Mouse (Mus musculus) kidney, embryonic 16.5 days (tissue): ENCODE results near the gene Atp5h. TPM values are rescaled to one million over a fixed set of nuclear protein-coding genes. Genes with fewer than 3 reads are reported as not detected.

Source experiments
- ATAC-seq: fragments of 200-750 bp; cut with Nextera tagmentation; 2 replicates; pipeline ENCODE4 v1.8.0; 2017; ENCODE audit warnings: moderate TSS enrichment; ENCODE audit not compliant: low FRiP score, low TSS enrichment
- H3K27ac ChIP-seq: fragments of 300-500 bp; sonication (generic); 2 replicates; pipeline ENCODE4 v1.5.1; 2014; ENCODE audit warnings: low read length
- H3K27me3 ChIP-seq: fragments of 300-500 bp; sonication (generic); 2 replicates; pipeline ENCODE4 v1.6.1; 2014; ENCODE audit warnings: low read length, control low read depth, mixed read lengths; ENCODE audit not compliant: insufficient read depth
- H3K36me3 ChIP-seq: fragments of 300-500 bp; sonication (generic); 2 replicates; pipeline ENCODE4 v1.6.1; 2014; ENCODE audit warnings: low read length, control low read depth, mixed read lengths; ENCODE audit not compliant: insufficient read depth
- H3K4me1 ChIP-seq: fragments of 300-500 bp; sonication (generic); 2 replicates; pipeline ENCODE4 v1.6.1; 2014; ENCODE audit warnings: low read length, control low read depth, mixed read lengths; ENCODE audit not compliant: insufficient read depth
- H3K4me2 ChIP-seq: fragments of 300-500 bp; sonication (generic); replicated peaks from 2 replicates; pipeline ENCODE4 v1.6.1; 2014; ENCODE audit warnings: low read depth, low read length
- H3K4me3 ChIP-seq: fragments of 300-500 bp; sonication (generic); 2 replicates; pipeline ENCODE4 v1.5.1; 2014; ENCODE audit warnings: mild to moderate bottlenecking, low read length
- H3K9ac ChIP-seq: fragments of 300-500 bp; sonication (generic); replicated peaks from 2 replicates; pipeline ENCODE4 v1.6.1; 2014; ENCODE audit warnings: low read length
- H3K9me3 ChIP-seq: fragments of 300-500 bp; sonication (generic); 2 replicates; pipeline ENCODE4 v1.6.1; 2016; ENCODE audit warnings: low read length, control low read depth
- WGBS: fragments of 180-500 bp; shearing (Covaris S2); extraction: QIAGEN DNeasy Blood & Tissue Kit; methylation state at CpG from one replicate; pipeline ENCODE4 v1.1.7; 2014; 5-methylcytosine and 5-hydroxymethylcytosine counted together
- polyA plus RNA-seq: library from polyadenylated mRNA; unstranded; fragments of >200 nt; fragmentation: Nextera tagmentation; extraction: Ambion mirVana; gene quantifications from 2 replicates; pipeline ENCODE4 v1.2.1, GENCODE M21; 2015

Atp5h gene
- polyA plus RNA-seq, 1 experiment from 2014 or later, result 981 TPM

DNA sequence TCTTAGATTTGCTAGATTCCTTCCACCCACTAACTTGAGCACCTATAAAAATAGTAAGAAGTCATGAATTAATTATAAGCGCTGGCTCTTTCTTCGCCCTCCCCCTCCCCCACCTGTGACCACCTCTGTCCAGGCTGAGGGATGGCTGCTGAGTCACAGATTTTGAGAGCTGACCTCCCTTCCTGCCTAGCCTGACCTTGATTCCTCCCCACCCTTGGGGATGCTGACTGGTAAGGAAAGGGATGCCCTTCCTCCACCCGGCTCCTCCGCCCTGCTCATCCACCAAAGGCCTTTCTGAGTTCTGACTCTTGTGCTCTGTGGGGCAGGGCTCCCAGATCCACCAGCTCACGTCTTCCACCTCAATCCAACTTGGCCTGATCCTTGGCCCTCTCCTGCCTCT is 35.2 kb downstream of the Atp5h start:
- ATAC-seq, result no peak
- no peak overlapping the region for H3K4me3 ChIP-seq
- H3K9ac ChIP-seq, result peak overlapping the region; percentile 24
- H3K9me3 ChIP-seq, result no peaks in the 10 kb centered on the region
- H3K27ac ChIP-seq, result peak overlapping the region; percentile 22
- no peaks in the 10 kb centered on the region for H3K27me3 ChIP-seq
- WGBS, result 54% methylated on average over 5 of the region's 5 CpGs
- H3K4me2 ChIP-seq, result peak overlapping the region; percentile 83; the same call in 1 of the 2 replicates
- no peaks in the 10 kb centered on the region for H3K36me3 ChIP-seq
- H3K4me1 ChIP-seq, result peaks cover 36% of the 10 kb centered on the region

GRCm38 (mm10) chr11:115383701-115384474 is 35.9 kb downstream of the Atp5h start:
- H3K9me3 ChIP-seq, result no peaks in the 10 kb centered on the region
- peaks cover 36% of the 10 kb centered on the region for H3K4me1 ChIP-seq
- no peaks in the 10 kb centered on the region for H3K36me3 ChIP-seq
- no peaks in the 10 kb centered on the region for H3K27me3 ChIP-seq
- no peak for ATAC-seq
- WGBS, result 54% methylated on average over 16 of the region's 16 CpGs
- H3K4me3 ChIP-seq, result no peak overlapping the region
- no peak overlapping the region for H3K9ac ChIP-seq
- H3K4me2 ChIP-seq, result peak overlapping the region; percentile 83
- H3K27ac ChIP-seq, result peak overlapping the region; percentile 22

- no peak for ATAC-seq
- H3K9ac ChIP-seq, result peak overlapping the region; percentile 84
- WGBS, result 13% methylated on average over 5 of the region's 5 CpGs
- H3K27ac ChIP-seq, result no peak overlapping the region; the same call in 1 of the 2 replicates
- H3K4me1 ChIP-seq, result peaks cover 36% of the 10 kb centered on the region
- no peaks in the 10 kb centered on the region for H3K27me3 ChIP-seq
- H3K4me3 ChIP-seq, result peak overlapping the region; percentile 74
- H3K9me3 ChIP-seq, result no peaks in the 10 kb centered on the region
- no peaks in the 10 kb centered on the region for H3K36me3 ChIP-seq
- H3K4me2 ChIP-seq, result peak overlapping the region; percentile 83
These were observed 36.9 kb downstream of the Atp5h start for GRCm38 (mm10) chr11:115382891-115383290.

DNA sequence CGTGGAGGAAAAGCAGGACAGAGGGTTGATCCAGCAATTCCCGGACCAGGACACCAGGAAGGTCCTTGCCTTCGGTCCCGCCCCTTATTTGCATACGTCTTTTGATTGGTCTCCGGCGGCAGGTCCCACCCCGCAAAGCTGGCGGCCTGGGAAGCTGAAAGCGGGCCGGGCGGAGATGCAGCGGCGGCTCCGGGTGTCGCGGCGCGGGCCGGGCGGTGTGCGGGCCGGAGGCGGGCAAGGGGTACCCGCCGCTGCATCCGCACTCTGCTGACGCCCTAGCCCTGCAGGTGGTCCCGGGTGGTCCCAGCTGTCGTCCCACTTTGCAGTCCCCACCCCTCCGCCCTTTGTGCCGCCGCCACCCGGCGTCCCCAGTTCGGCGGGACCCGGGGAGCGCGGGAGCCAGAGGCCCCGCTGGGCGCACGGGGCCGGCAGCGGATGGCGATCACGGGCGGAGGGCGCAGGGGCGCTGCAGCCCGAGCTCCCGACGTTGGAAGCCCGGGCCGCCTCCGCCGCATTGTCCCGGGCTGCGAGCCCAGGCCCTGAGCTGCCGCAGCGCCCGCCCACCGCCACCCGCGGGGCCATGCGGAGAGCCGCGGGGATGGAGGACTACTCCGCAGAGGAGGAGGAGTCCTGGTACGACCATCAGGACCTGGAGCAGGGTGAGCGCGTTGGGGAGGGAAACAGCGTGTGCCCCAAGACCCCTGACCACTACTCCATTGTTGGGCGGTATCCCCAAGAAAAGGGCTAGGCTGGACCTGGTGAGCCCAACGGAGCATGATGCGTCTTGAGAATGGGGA is 37.8 kb downstream of the Atp5h start, which contains the start of gene Cdr2l:
Gene Cdr2l, plus strand, starts transcription at position 174 of the 797 bp plus-strand sequence.
- peak within 1 kb of the TSS; percentile 72 for H3K27ac ChIP-seq
- no peaks in the 10 kb centered on the region; the same call in 1 of the 2 replicates for H3K27me3 ChIP-seq
- H3K4me1 ChIP-seq, result peaks cover 36% of the 10 kb centered on the region
- WGBS, result under 1% methylated on average over 74 of the region's 76 CpGs
- no peaks in the 10 kb centered on the region for H3K9me3 ChIP-seq
- peak within 1 kb of the TSS; percentile 84 for H3K9ac ChIP-seq
- no peaks in the 10 kb centered on the region for H3K36me3 ChIP-seq
- H3K4me2 ChIP-seq, result peak within 1 kb of the TSS; percentile 83
- ATAC-seq, result peak; percentile 93
- H3K4me3 ChIP-seq, result peak within 1 kb of the TSS; percentile 74

- Histone ChIP-seq H3K4me3 (peak overlapping the region; percentile 74), H3K27ac (peak overlapping the region; percentile 53; the same call in 1 of the 2 replicates), H3K4me1 (peaks cover 36% of the 10 kb centered on the region), H3K27me3 (peaks cover under 1% of the 10 kb centered on the region), H3K36me3 (no peaks in the 10 kb centered on the region), H3K9me3 (no peaks in the 10 kb centered on the region), H3K9ac (peak overlapping the region; percentile 84; the same call in 1 of the 2 replicates), H3K4me2 (peak overlapping the region; percentile 83)
- ATAC-seq, result no peak
- WGBS, result 11% methylated on average over 9 of the region's 9 CpGs
These were observed 38.5 kb downstream of the Atp5h start for GRCm38 (mm10) chr11:115381276-115381675.

GRCm38 (mm10) chr11:115377854-115378253 is 41.9 kb downstream of the Atp5h start:
- H3K4me2 ChIP-seq, result no peak overlapping the region
- H3K27me3 ChIP-seq, result peaks cover 28% of the 10 kb centered on the region
- no peak for ATAC-seq
- 81% methylated on average over 7 of the region's 7 CpGs for WGBS
- H3K4me3 ChIP-seq, result no peak overlapping the region
- H3K36me3 ChIP-seq, result no peaks in the 10 kb centered on the region
- peaks cover 20% of the 10 kb centered on the region for H3K4me1 ChIP-seq
- no peaks in the 10 kb centered on the region for H3K9me3 ChIP-seq
- H3K9ac ChIP-seq, result no peak overlapping the region
- no peak overlapping the region for H3K27ac ChIP-seq

DNA sequence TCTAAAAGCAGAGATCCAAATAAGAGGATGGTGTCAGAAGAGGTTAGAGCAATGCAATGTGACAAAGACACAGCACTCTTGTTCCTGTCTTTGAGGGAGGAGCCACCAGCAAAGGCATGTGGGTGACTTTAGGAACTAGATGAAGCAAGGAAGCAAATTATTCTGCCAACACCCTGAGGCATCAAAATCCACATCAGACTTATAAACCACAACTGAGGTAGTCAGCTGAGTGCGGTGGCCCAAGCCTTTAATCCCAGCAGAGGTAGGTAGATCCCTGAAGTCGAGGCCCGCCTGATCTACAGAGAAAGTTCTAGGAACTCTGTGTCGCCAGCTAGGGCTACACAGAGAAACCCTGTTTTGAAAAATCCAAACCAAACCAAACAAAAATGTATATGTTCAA is 42.5 kb downstream of the Atp5h start:
- Histone ChIP-seq H3K9me3 (no peaks in the 10 kb centered on the region), H3K36me3 (no peaks in the 10 kb centered on the region), H3K4me1 (peaks cover 14% of the 10 kb centered on the region; the same call in 1 of the 2 replicates), H3K9ac (no peak overlapping the region), H3K4me3 (no peak overlapping the region), H3K27ac (no peak overlapping the region), H3K4me2 (no peak overlapping the region), H3K27me3 (peaks cover 29% of the 10 kb centered on the region)
- no peak for ATAC-seq
- 81% methylated on average over 4 of the region's 4 CpGs for WGBS

GRCm38 (mm10) chr11:115376722-115377121 is 43.0 kb downstream of the Atp5h start:
- Histone ChIP-seq H3K27me3 (peaks cover 30% of the 10 kb centered on the region), H3K9me3 (no peaks in the 10 kb centered on the region), H3K36me3 (no peaks in the 10 kb centered on the region), H3K4me1 (peaks cover 14% of the 10 kb centered on the region; the same call in 1 of the 2 replicates), H3K9ac (no peak overlapping the region), H3K27ac (no peak overlapping the region), H3K4me2 (no peak overlapping the region), H3K4me3 (no peak overlapping the region)
- 66% methylated on average over 7 of the region's 7 CpGs for WGBS
- no peak for ATAC-seq

- no peak overlapping the region for H3K27ac ChIP-seq
- H3K9ac ChIP-seq, result peak overlapping the region; percentile 43; the same call in 1 of the 2 replicates
- peaks cover 8% of the 10 kb centered on the region; the same call in 1 of the 2 replicates for H3K4me1 ChIP-seq
- no peaks in the 10 kb centered on the region for H3K9me3 ChIP-seq
- peaks cover 47% of the 10 kb centered on the region for H3K27me3 ChIP-seq
- WGBS, result 63% methylated on average over 12 of the region's 12 CpGs
- ATAC-seq, result no peak
- H3K4me3 ChIP-seq, result peak overlapping the region; percentile 40; the same call in 1 of the 2 replicates
- H3K4me2 ChIP-seq, result peak overlapping the region; percentile 57
- H3K36me3 ChIP-seq, result no peaks in the 10 kb centered on the region
These were observed 44.9 kb downstream of the Atp5h start for GRCm38 (mm10) chr11:115374695-115375425.
